Mouse (Mus musculus) MEL (cell line): Measurements from ENCODE around the gene Sfr1. TPM values are rescaled to one million over a fixed set of nuclear protein-coding genes. Genes with fewer than 3 reads are reported as not detected.

Experiments used
- DNase-seq: peaks from one replicate; pipeline ENCODE4 v3.0.0; 2011; ENCODE audit warnings: low read depth, low spot score
- H3K27ac ChIP-seq: 2 replicates; pipeline ENCODE4 v1.5.1; 2012; ENCODE audit warnings: low read depth, mild to moderate bottlenecking, control low read depth, low read length, moderate library complexity; ENCODE audit not compliant: control insufficient read depth
- H3K27me3 ChIP-seq, 2 experiments: fragments of 150-350 bp in 1 of 2; sonication (generic) in 1 of 2; 2 replicates each; pipeline ENCODE4 v1.6.1; 2012; ENCODE audit warnings: low read length in 2 of 2, mild to moderate bottlenecking in 2 of 2, improper control_type of control experiment in 1 of 2, moderate library complexity in 1 of 2; ENCODE audit not compliant: insufficient read depth in 2 of 2, control insufficient read depth in 1 of 2
- H3K36me3 ChIP-seq, 2 experiments: 2 replicates each; pipeline ENCODE4 v1.6.1; 2012 to 2014; ENCODE audit warnings: low read length in 2 of 2, improper control_type of control experiment in 1 of 2, inconsistent platforms in 1 of 2, mild to moderate bottlenecking in 1 of 2; ENCODE audit not compliant: insufficient read depth in 2 of 2, control insufficient read depth in 1 of 2
- H3K4me1 ChIP-seq, 2 experiments: fragments of 150-350 bp in 1 of 2; sonication (generic) in 1 of 2; 2 replicates each; pipeline ENCODE4 v1.6.1; 2012; ENCODE audit warnings: low read length in 2 of 2, improper control_type of control experiment in 1 of 2, mild to moderate bottlenecking in 1 of 2; ENCODE audit not compliant: insufficient read depth in 2 of 2, control insufficient read depth in 1 of 2
- H3K4me3 ChIP-seq, 2 experiments: fragments of 150-350 bp in 1 of 2; sonication (generic) in 1 of 2; 2 replicates each; pipeline ENCODE4 v1.5.1; 2012; ENCODE audit warnings: low read depth in 2 of 2, low read length in 2 of 2, mild to moderate bottlenecking in 2 of 2, moderate library complexity in 2 of 2, control low read depth in 1 of 2, improper control_type of control experiment in 1 of 2; ENCODE audit not compliant: control insufficient read depth in 1 of 2, insufficient read depth in 1 of 2
- H3K79me2 ChIP-seq: 2 replicates; pipeline ENCODE4 v1.6.1; 2012; ENCODE audit warnings: mild to moderate bottlenecking, low read length, moderate library complexity; ENCODE audit not compliant: control insufficient read depth, poor library complexity, insufficient read depth
- H3K9ac ChIP-seq: 2 replicates; pipeline ENCODE4 v1.6.1; 2012; ENCODE audit warnings: low read depth, mild to moderate bottlenecking, control low read depth, low read length, moderate library complexity; ENCODE audit not compliant: control insufficient read depth, poor library complexity, severe bottlenecking
- H3K9me3 ChIP-seq: fragments of 150-350 bp; sonication (generic); replicated peaks from 2 replicates; pipeline ENCODE4 v1.6.1; 2012; ENCODE audit warnings: mild to moderate bottlenecking, low read length, improper control_type of control experiment, moderate library complexity; ENCODE audit not compliant: insufficient read depth
- BHLHE40 ChIP-seq: IDR thresholded peaks from 2 replicates; pipeline ENCODE4 v1.6.1; 2012; ENCODE audit warnings: low read depth, mild to moderate bottlenecking, inconsistent platforms, low read length, improper control_type of control experiment, borderline replicate concordance
- CTCF ChIP-seq, 3 experiments: IDR thresholded peaks in 2 of 3; conservative IDR thresholded peaks in 1 of 3; 2 replicates each; pipeline ENCODE4 v1.5.1; 2011 to 2012; ENCODE audit warnings: low read length in 3 of 3, low read depth in 2 of 3, mild to moderate bottlenecking in 2 of 3, improper control_type of control experiment in 1 of 3, inconsistent platforms in 1 of 3, mixed read lengths in 1 of 3, moderate library complexity in 1 of 3; ENCODE audit not compliant: control insufficient read depth in 1 of 3, insufficient read depth in 1 of 3, poor library complexity in 1 of 3, severe bottlenecking in 1 of 3
- EP300 ChIP-seq, 2 experiments: IDR thresholded peaks; 2 replicates each; pipeline ENCODE4 v1.6.1; 2011; ENCODE audit warnings: improper control_type of control experiment in 2 of 2, low read length in 2 of 2, low read depth in 1 of 2, mild to moderate bottlenecking in 1 of 2
- GATA1 ChIP-seq: IDR thresholded peaks from 2 replicates; pipeline ENCODE4 v1.6.1; 2011; ENCODE audit warnings: low read depth, low read length, improper control_type of control experiment
- KAT2A ChIP-seq: conservative IDR thresholded peaks from 2 replicates; pipeline ENCODE4 v1.6.1; 2012; ENCODE audit warnings: low read depth, low read length, improper control_type of control experiment, inconsistent platforms
- MAZ ChIP-seq: IDR thresholded peaks from 2 replicates; pipeline ENCODE4 v1.6.1; 2012; ENCODE audit warnings: low read depth, mild to moderate bottlenecking, inconsistent platforms, low read length, improper control_type of control experiment
- NELFE ChIP-seq: IDR thresholded peaks from 2 replicates; pipeline ENCODE4 v1.6.1; 2011; ENCODE audit warnings: low read depth, low read length, improper control_type of control experiment
- POLR2A ChIP-seq, 2 experiments: IDR thresholded peaks; 2 replicates each; pipeline ENCODE4 v1.6.1; 2011 to 2012; ENCODE audit warnings: low read length in 2 of 2, mild to moderate bottlenecking in 2 of 2, control low read depth in 1 of 2, improper control_type of control experiment in 1 of 2, low read depth in 1 of 2, moderate library complexity in 1 of 2; ENCODE audit not compliant: control insufficient read depth in 1 of 2, insufficient read depth in 1 of 2, poor library complexity in 1 of 2
- RAD21 ChIP-seq: IDR thresholded peaks from 2 replicates; pipeline ENCODE4 v1.6.1; 2011; ENCODE audit warnings: mild to moderate bottlenecking, low read depth, low read length, improper control_type of control experiment
- RCOR1 ChIP-seq: IDR thresholded peaks from 2 replicates; pipeline ENCODE4 v1.6.1; 2012; ENCODE audit warnings: low read depth, mild to moderate bottlenecking, inconsistent platforms, low read length, improper control_type of control experiment
- SIN3A ChIP-seq: IDR thresholded peaks from 2 replicates; pipeline ENCODE4 v1.6.1; 2012; ENCODE audit warnings: low read length, improper control_type of control experiment, inconsistent platforms
- TAL1 ChIP-seq: IDR thresholded peaks from 2 replicates; pipeline ENCODE4 v1.6.1; 2012; ENCODE audit warnings: mild to moderate bottlenecking, inconsistent platforms, low read length, moderate library complexity, mixed read lengths
- TCF12 ChIP-seq: IDR thresholded peaks from 2 replicates; pipeline ENCODE4 v1.6.1; 2014; ENCODE audit warnings: low read depth, mild to moderate bottlenecking, inconsistent platforms, low read length, improper control_type of control experiment, moderate library complexity
- USF2 ChIP-seq, 2 experiments: IDR thresholded peaks; 2 replicates each; pipeline ENCODE4 v1.6.1; 2011 to 2012; ENCODE audit warnings: improper control_type of control experiment in 2 of 2, low read length in 2 of 2, borderline replicate concordance in 1 of 2, inconsistent platforms in 1 of 2, low read depth in 1 of 2, mild to moderate bottlenecking in 1 of 2; ENCODE audit not compliant: insufficient read depth in 1 of 2
- ZC3H11A ChIP-seq: IDR thresholded peaks from 2 replicates; pipeline ENCODE4 v1.6.1; 2012; ENCODE audit warnings: low read depth, mild to moderate bottlenecking, inconsistent platforms, low read length, improper control_type of control experiment
- ZKSCAN1 ChIP-seq: IDR thresholded peaks from 2 replicates; pipeline ENCODE4 v1.6.1; 2012; ENCODE audit warnings: low read depth, mild to moderate bottlenecking, inconsistent platforms, low read length, improper control_type of control experiment, moderate library complexity
- ZNF384 ChIP-seq: IDR thresholded peaks from 2 replicates; pipeline ENCODE4 v1.6.1; 2012; ENCODE audit warnings: low read depth, mild to moderate bottlenecking, inconsistent platforms, low read length, improper control_type of control experiment
- polyA plus RNA-seq, 2 experiments: library from polyadenylated mRNA; stranded (reverse) in 1 of 2; unstranded in 1 of 2; fragments of >175 nt in 1 of 2; fragments of >200 nt in 1 of 2; gene quantifications; 2 replicates each; pipeline versions ENCODE4 v1.2.1 to v1.2.4; 2012; ENCODE audit warnings: low replicate concordance in 2 of 2, low read depth in 1 of 2; ENCODE audit not compliant: insufficient read length in 2 of 2, insufficient read depth in 1 of 2, missing spikeins in 1 of 2
- total RNA-seq: library from RNA; depleted of rRNA; stranded (reverse); fragments of 300-350 nt; gene quantifications from 2 replicates; pipeline ENCODE4 v1.2.3, GENCODE M21; 2012

Sfr1 gene
- total and polyA plus RNA-seq, 3 experiments: 74.0 to 91.0 TPM; not detected in 1

GRCm38 (mm10) chr19:47747072-47747471 lies 15.6 kb downstream of the Sfr1 start:
- no peak overlapping the region for H3K27ac ChIP-seq
- no peaks in the 10 kb centered on the region for H3K79me2 ChIP-seq
- no peak for TF ChIP-seq NELFE
- no peak for TF ChIP-seq TCF12
- no peak overlapping the region for H3K4me3 ChIP-seq
- peaks cover 0 to 1% of the 10 kb centered on the region in 2 experiments; a peak in 2 of 4 replicates for H3K27me3 ChIP-seq
- H3K4me1 ChIP-seq: no peaks in the 10 kb centered on the region
- no peaks in the 10 kb centered on the region for H3K9me3 ChIP-seq
- H3K9ac ChIP-seq: no peak overlapping the region
- no peak for DNase-seq
- no peaks in the 10 kb centered on the region for H3K36me3 ChIP-seq

- DNase-seq: no peak
- TF ChIP-seq GATA1: no peak
- TF ChIP-seq NELFE: no peak
- TF ChIP-seq USF2 (IDR thresholded peaks at IDR 0.05; ENCODE audit: borderline replicate concordance in 1 of 2, insufficient read depth in 1 of 2, low read depth in 1 of 2, low read length in 2 of 2): no peak
- no peak for TF ChIP-seq CTCF (IDR thresholded peaks at IDR 0.05 in 2 of 3, conservative IDR thresholded peaks at IDR 0.05 in 1 of 3; ENCODE audit: control insufficient read depth in 1 of 3, insufficient read depth in 1 of 3, low read depth in 2 of 3, low read length in 3 of 3, poor library complexity in 1 of 3, severe bottlenecking in 1 of 3)
- Histone ChIP-seq H3K9ac (no peak overlapping the region), H3K9me3 (no peaks in the 10 kb centered on the region), H3K27ac (no peak overlapping the region), H3K36me3 (no peaks in the 10 kb centered on the region), H3K79me2 (no peaks in the 10 kb centered on the region), H3K4me1 (no peaks in the 10 kb centered on the region), H3K27me3 (peaks cover 0 to 1% of the 10 kb centered on the region in 2 experiments; a peak in 2 of 4 replicates), H3K4me3 (no peak overlapping the region)
These were observed 17.5 kb downstream of the Sfr1 start for GRCm38 (mm10) chr19:47748950-47749349.

- Histone ChIP-seq H3K9me3 (no peaks in the 10 kb centered on the region), H3K27ac (no peak overlapping the region), H3K4me1 (no peaks in the 10 kb centered on the region), H3K27me3 (peaks cover 0 to 1% of the 10 kb centered on the region in 2 experiments; a peak in 2 of 4 replicates), H3K36me3 (no peaks in the 10 kb centered on the region), H3K4me3 (no peak overlapping the region), H3K9ac (no peak overlapping the region), H3K79me2 (no peaks in the 10 kb centered on the region)
- TF ChIP-seq RCOR1 (no peak), SIN3A (no peak), POLR2A (IDR thresholded peaks at IDR 0.05; ENCODE audit: control insufficient read depth in 1 of 2, insufficient read depth in 1 of 2, low read depth in 1 of 2, low read length in 2 of 2, poor library complexity in 1 of 2) (no peak), BHLHE40 (no peak), MAZ (no peak), ZC3H11A (no peak), RAD21 (no peak), KAT2A (no peak), EP300 (IDR thresholded peaks at IDR 0.05; ENCODE audit: low read depth in 1 of 2, low read length in 2 of 2) (no peak), ZNF384 (no peak), ZKSCAN1 (no peak), TAL1 (no peak)
- no peak for DNase-seq
These were observed 18.9 kb downstream of the Sfr1 start for GRCm38 (mm10) chr19:47750391-47750790.
